Mouse (Mus musculus): Measurements from ENCODE around the gene Inafm1. TPM values are rescaled to one million over a fixed set of nuclear protein-coding genes. Genes with fewer than 3 reads are reported as not detected.
A peak's percentile ranks its signal among the peaks of the same experiment; 100 is the strongest.

The Inafm1 gene
- total and polyA plus RNA-seq, 3 experiments, result 50.7 to 87.6 TPM; not detected in 1

DNA sequence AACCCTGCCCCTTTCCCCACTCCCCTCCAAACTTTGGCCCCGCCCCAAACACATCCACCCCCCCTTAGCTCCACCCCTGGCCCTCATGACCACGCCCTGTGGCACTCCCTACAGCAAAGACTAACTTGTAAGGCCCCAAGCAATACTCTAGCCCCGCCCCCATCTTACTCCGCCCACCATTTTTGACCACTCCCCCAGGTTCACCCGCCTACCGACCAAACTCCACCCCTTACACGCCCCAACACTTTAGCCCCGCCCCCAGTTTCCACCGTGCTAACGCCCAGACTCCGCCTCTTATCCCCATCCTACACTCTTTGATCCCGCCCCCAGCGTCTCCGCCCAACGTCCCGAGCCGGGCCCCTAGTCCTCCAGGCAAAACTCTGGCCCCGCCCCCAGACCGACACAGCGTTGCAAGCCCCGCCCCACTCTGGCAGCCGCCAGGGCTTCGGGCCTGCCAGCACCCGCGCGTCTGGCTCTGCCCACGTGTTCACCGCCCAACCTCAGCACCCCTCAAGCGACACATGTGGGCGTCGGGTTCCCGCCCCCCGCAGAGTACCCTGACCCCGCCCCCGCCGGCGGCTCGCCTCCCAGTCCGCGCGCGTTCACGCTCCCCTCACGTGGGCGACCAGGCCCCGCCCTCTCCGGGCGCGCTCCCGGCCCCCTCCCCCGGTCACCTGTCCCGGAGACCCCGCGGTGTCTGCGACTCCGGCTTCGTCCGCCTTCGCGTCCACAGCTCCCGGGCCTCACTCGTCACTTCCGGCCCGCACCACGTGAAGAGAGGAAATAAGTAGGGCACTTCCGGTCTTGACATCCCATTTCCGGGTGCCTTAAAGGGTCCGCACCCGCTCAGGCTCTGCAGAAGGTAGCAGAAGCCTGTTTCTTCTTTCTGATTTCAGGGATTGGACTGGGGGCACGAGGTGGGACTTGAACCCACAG lies 12.9 kb upstream of the Inafm1 start, which contains the start of gene Ccdc9:
Gene Ccdc9, minus strand, starts transcription at position 770 of the 936 bp plus-strand sequence.
- Histone ChIP-seq H3K9me3 (replicated peaks; ENCODE audit: insufficient read depth, low read length) (no peaks in the 10 kb centered on the region), H3K4me3 (ENCODE audit: control insufficient read depth in 1 of 2, insufficient read depth in 1 of 2, low read depth in 2 of 2, low read length in 2 of 2) (peak within 1 kb of the TSS; percentile 68 to 77), H3K27me3 (ENCODE audit: control insufficient read depth in 1 of 2, insufficient read depth in 2 of 2, low read length in 2 of 2) (no peaks in the 10 kb centered on the region), H3K79me2 (ENCODE audit: control insufficient read depth, insufficient read depth, low read length, poor library complexity) (peaks cover 12% of the 10 kb centered on the region), H3K9ac (ENCODE audit: control insufficient read depth, low read depth, low read length, poor library complexity, severe bottlenecking) (peak within 1 kb of the TSS; percentile 88), H3K36me3 (ENCODE audit: control insufficient read depth in 1 of 2, insufficient read depth in 2 of 2, low read length in 2 of 2) (peaks cover 0 to 6% of the 10 kb centered on the region in 2 experiments; a peak in 3 of 4 replicates), H3K27ac (ENCODE audit: control insufficient read depth, low read depth, low read length) (peak within 1 kb of the TSS; percentile 87), H3K4me1 (ENCODE audit: control insufficient read depth in 1 of 2, insufficient read depth in 2 of 2, low read length in 2 of 2) (peaks cover 0 to 12% of the 10 kb centered on the region in 2 experiments; a peak in 2 of 4 replicates)
- TF ChIP-seq UBTF (IDR thresholded peaks at IDR 0.05; ENCODE audit: borderline replicate concordance, insufficient read depth, low read depth, low read length), result no peak
- no peak for TF ChIP-seq ZNF384 (IDR thresholded peaks at IDR 0.05; ENCODE audit: low read depth, low read length)
- TF ChIP-seq KAT2A (conservative IDR thresholded peaks at IDR 0.05; ENCODE audit: low read depth, low read length), result no peak; the same call in 1 of the 2 replicates
- TF ChIP-seq MXI1 (IDR thresholded peaks at IDR 0.05; ENCODE audit: low read depth, low read length), result peak; percentile 95
- TF ChIP-seq TCF12 (IDR thresholded peaks at IDR 0.05; ENCODE audit: low read depth, low read length), result 0 out of 2 replicates have a peak, but pooled peaks have one; percentile 8
- peak; percentile 91 for TF ChIP-seq USF1 (IDR thresholded peaks at IDR 0.05; ENCODE audit: low read depth, low read length)
- peak; percentile 39 for TF ChIP-seq NELFE (IDR thresholded peaks at IDR 0.05; ENCODE audit: low read depth, low read length)
- TF ChIP-seq MYC (IDR thresholded peaks at IDR 0.05; ENCODE audit: low read depth, low read length), result peak; percentile 78; the same call in 1 of the 2 replicates
- 0 out of 2 replicates have a peak, but pooled peaks have one; percentile 8 for TF ChIP-seq BHLHE40 (IDR thresholded peaks at IDR 0.05; ENCODE audit: borderline replicate concordance, low read depth, low read length)
- TF ChIP-seq ELF1 (IDR thresholded peaks at IDR 0.05; ENCODE audit: low read depth, low read length), result peak; percentile 95
- TF ChIP-seq RAD21 (IDR thresholded peaks at IDR 0.05; ENCODE audit: low read depth, low read length), result no peak
- TF ChIP-seq TBP (IDR thresholded peaks at IDR 0.05; ENCODE audit: low read depth, low read length), result peak; percentile 92
- peak; percentile 92 for TF ChIP-seq MAX (IDR thresholded peaks at IDR 0.05; ENCODE audit: low read length)
- no peak; a peak in 1 of 4 replicates for TF ChIP-seq EP300 (IDR thresholded peaks at IDR 0.05; ENCODE audit: low read depth in 1 of 2, low read length in 2 of 2)
- no peak for TF ChIP-seq JUND (IDR thresholded peaks at IDR 0.05; ENCODE audit: low read depth, low read length)
- TF ChIP-seq USF2 (IDR thresholded peaks at IDR 0.05; ENCODE audit: borderline replicate concordance in 1 of 2, insufficient read depth in 1 of 2, low read depth in 1 of 2, low read length in 2 of 2), result no peak; a peak in 2 of 4 replicates
- no peak for TF ChIP-seq ZKSCAN1 (IDR thresholded peaks at IDR 0.05; ENCODE audit: low read depth, low read length)
- TF ChIP-seq GATA1 (IDR thresholded peaks at IDR 0.05; ENCODE audit: low read depth, low read length), result no peak
- peak; percentile 93 for TF ChIP-seq SIN3A (IDR thresholded peaks at IDR 0.05; ENCODE audit: low read length)
- TF ChIP-seq CHD2 (IDR thresholded peaks at IDR 0.05; ENCODE audit: low read length), result no peak
- no peak for TF ChIP-seq GABPA (IDR thresholded peaks at IDR 0.05; ENCODE audit: low read depth, low read length)
- TF ChIP-seq RCOR1 (IDR thresholded peaks at IDR 0.05; ENCODE audit: low read depth, low read length), result no peak
- TF ChIP-seq MAFK (IDR thresholded peaks at IDR 0.05; ENCODE audit: borderline replicate concordance, low read depth, low read length), result no peak
- no peak for TF ChIP-seq ZC3H11A (IDR thresholded peaks at IDR 0.05; ENCODE audit: low read depth, low read length)
- peak; percentile 89 for TF ChIP-seq HCFC1 (IDR thresholded peaks at IDR 0.05; ENCODE audit: low read depth, low read length)
- TF ChIP-seq E2F4 (IDR thresholded peaks at IDR 0.05; ENCODE audit: borderline replicate concordance, low read depth, low read length), result no peak
- TF ChIP-seq TAL1 (IDR thresholded peaks at IDR 0.05; ENCODE audit: low read length), result no peak
- TF ChIP-seq POLR2A (IDR thresholded peaks at IDR 0.05; ENCODE audit: control insufficient read depth in 1 of 2, insufficient read depth in 1 of 2, low read depth in 1 of 2, low read length in 2 of 2, poor library complexity in 1 of 2), result peak; percentile 41 to 71; a peak in 2 of 4 replicates
- TF ChIP-seq CTCF (IDR thresholded peaks at IDR 0.05 in 2 of 3, conservative IDR thresholded peaks at IDR 0.05 in 1 of 3; ENCODE audit: control insufficient read depth in 1 of 3, insufficient read depth in 1 of 3, low read depth in 2 of 3, low read length in 3 of 3, poor library complexity in 1 of 3, severe bottlenecking in 1 of 3), result no peak
- no peak for TF ChIP-seq MEF2A (IDR thresholded peaks at IDR 0.05; ENCODE audit: extremely low read depth, insufficient replicate concordance, low read depth, low read length, poor library complexity, severe bottlenecking)
- TF ChIP-seq SMC3 (IDR thresholded peaks at IDR 0.05; ENCODE audit: low read depth, low read length), result no peak
- TF ChIP-seq NRF1 (IDR thresholded peaks at IDR 0.05; ENCODE audit: insufficient read depth, low read depth, low read length, poor library complexity, severe bottlenecking), result no peak
- TF ChIP-seq ETS1 (IDR thresholded peaks at IDR 0.05; ENCODE audit: low read depth, low read length), result no peak
- no peak for TF ChIP-seq CHD1 (IDR thresholded peaks at IDR 0.05; ENCODE audit: low read depth, low read length)
- TF ChIP-seq POLR2AphosphoS2 (IDR thresholded peaks at IDR 0.05; ENCODE audit: low read length), result 0 out of 2 replicates have a peak, but pooled peaks have one; percentile 29
- peak; percentile 98 for DNase-seq (ENCODE audit: low read depth, low spot score)

All from MEL (cell line).